Mouse (Mus musculus) midbrain, embryonic 13.5 days (tissue): ENCODE results near the gene Gm21454. TPM values are rescaled to one million over a fixed set of nuclear protein-coding genes. Genes with fewer than 3 reads are reported as not detected.
"Not testable (repeated sequence)": the region's sequence is repeated elsewhere in the genome, so short reads cannot be mapped to it uniquely, and the experiment has no call there.

ENCODE experiments used
- ATAC-seq: fragments of 200-750 bp; cut with Nextera tagmentation; 2 replicates; pipeline ENCODE4 v1.8.0; 2017; ENCODE audit warnings: mild to moderate bottlenecking, moderate TSS enrichment, moderate library complexity
- H3K27ac ChIP-seq: fragments of 300-500 bp; sonication (generic); 2 replicates; pipeline ENCODE4 v1.5.1; 2015; ENCODE audit warnings: inconsistent platforms, mild to moderate bottlenecking, moderate library complexity
- H3K27me3 ChIP-seq: fragments of 300-500 bp; sonication (generic); 2 replicates; pipeline ENCODE4 v1.6.1; 2015; ENCODE audit warnings: mild to moderate bottlenecking, inconsistent platforms
- H3K36me3 ChIP-seq: fragments of 300-500 bp; sonication (generic); 2 replicates; pipeline ENCODE4 v1.6.1; 2015; ENCODE audit warnings: mild to moderate bottlenecking, inconsistent platforms
- H3K4me1 ChIP-seq: fragments of 300-500 bp; sonication (generic); replicated peaks from 2 replicates; pipeline ENCODE4 v1.6.1; 2015; ENCODE audit warnings: inconsistent platforms
- H3K4me2 ChIP-seq: fragments of 300-500 bp; sonication (generic); replicated peaks from 2 replicates; pipeline ENCODE4 v1.6.1; 2015; ENCODE audit warnings: moderate library complexity, mild to moderate bottlenecking, inconsistent platforms
- H3K4me3 ChIP-seq: fragments of 300-500 bp; sonication (generic); replicated peaks from 2 replicates; pipeline ENCODE4 v1.5.1; 2015; ENCODE audit warnings: mild to moderate bottlenecking, inconsistent platforms
- H3K9ac ChIP-seq: fragments of 300-500 bp; sonication (generic); replicated peaks from 2 replicates; pipeline ENCODE4 v1.6.1; 2015; ENCODE audit warnings: mild to moderate bottlenecking, inconsistent platforms
- H3K9me3 ChIP-seq: fragments of 300-500 bp; sonication (generic); 2 replicates; pipeline ENCODE4 v1.6.1; 2016; ENCODE audit warnings: mild to moderate bottlenecking, inconsistent platforms
- WGBS: fragments of 180-500 bp; shearing (Covaris S2); methylation state at CpG from one replicate; pipeline ENCODE4 v1.1.7; 2015; 5-methylcytosine and 5-hydroxymethylcytosine counted together
- polyA plus RNA-seq: library from polyadenylated mRNA; unstranded; fragments of >200 nt; fragmentation: Nextera tagmentation; extraction: Ambion mirVana; gene quantifications from 2 replicates; pipeline ENCODE4 v1.2.1, GENCODE M21; 2015

Gm21454 gene
- polyA plus RNA-seq, result not detected in 2 replicates

GRCm38 (mm10) chrY:13252091-13252490, at the start of gene Gm21454, which contains the start of gene Gm21440:
Gm21454 (plus strand) TSS chrY:13252442.
Gm21440 (plus strand) TSS chrY:13252391.
- not testable (repeated sequence) for ATAC-seq, H3K4me2 ChIP-seq, H3K4me1 ChIP-seq, H3K9ac ChIP-seq, H3K4me3 ChIP-seq, H3K27me3 ChIP-seq, H3K27ac ChIP-seq, H3K9me3 ChIP-seq, H3K36me3 ChIP-seq

GRCm38 (mm10) chrY:13223828-13224227, 28.4 kb upstream of the Gm21454 start, which contains the start of gene Gm21828:
Gm21828 (minus strand) TSS chrY:13223928.
- H3K36me3 ChIP-seq, H3K4me2 ChIP-seq, H3K27ac ChIP-seq, H3K27me3 ChIP-seq, ATAC-seq, H3K9ac ChIP-seq, H3K4me3 ChIP-seq, H3K4me1 ChIP-seq, H3K9me3 ChIP-seq: not testable (repeated sequence)
- no CpG with 5 or more reads among the region's 3 CpGs for WGBS

GRCm38 (mm10) chrY:13348963-13349362, 96.7 kb downstream of the Gm21454 start, which contains the start of gene Gm21725:
Gm21725 (minus strand) TSS chrY:13349063.
- WGBS, result no CpG with 5 or more reads among the region's 3 CpGs
- not testable (repeated sequence) for H3K9me3 ChIP-seq, H3K4me2 ChIP-seq, H3K9ac ChIP-seq, H3K27ac ChIP-seq, H3K36me3 ChIP-seq, H3K4me1 ChIP-seq, H3K27me3 ChIP-seq, ATAC-seq, H3K4me3 ChIP-seq

Other genes with a start within 250 kb of the Gm21454 start
- not detected in 2 replicates for gene Gm20807, start 209.6 kb upstream of the Gm21454 start, polyA plus RNA-seq
- gene Gm21891, start 119.0 kb upstream of the Gm21454 start, polyA plus RNA-seq, result not detected in 2 replicates
- not detected in 2 replicates for gene Gm21425, start 90.5 kb upstream of the Gm21454 start, polyA plus RNA-seq
- not detected in 2 replicates for gene Gm21828, start 28.5 kb upstream of the Gm21454 start, polyA plus RNA-seq
- gene Gm21440, start 51 bp upstream of the Gm21454 start, polyA plus RNA-seq, result not detected in 2 replicates
- gene Gm21725, start 96.6 kb downstream of the Gm21454 start, polyA plus RNA-seq, result not detected in 2 replicates
- gene Gm21866, start 213.1 kb downstream of the Gm21454 start, polyA plus RNA-seq, result not detected in 2 replicates
- not detected in 2 replicates for gene Gm20773, start 241.6 kb downstream of the Gm21454 start, polyA plus RNA-seq